Mouse (Mus musculus): Measurements from ENCODE around the gene Stra6.
A peak's percentile ranks its signal among the peaks of the same experiment; 100 is the strongest.

Stra6 gene

GRCm38 (mm10) chr9:58049861-58050260, 13.7 kb upstream of the Stra6 start:
- DNase-seq (ENCODE audit: low read depth) = no peak

DNA sequence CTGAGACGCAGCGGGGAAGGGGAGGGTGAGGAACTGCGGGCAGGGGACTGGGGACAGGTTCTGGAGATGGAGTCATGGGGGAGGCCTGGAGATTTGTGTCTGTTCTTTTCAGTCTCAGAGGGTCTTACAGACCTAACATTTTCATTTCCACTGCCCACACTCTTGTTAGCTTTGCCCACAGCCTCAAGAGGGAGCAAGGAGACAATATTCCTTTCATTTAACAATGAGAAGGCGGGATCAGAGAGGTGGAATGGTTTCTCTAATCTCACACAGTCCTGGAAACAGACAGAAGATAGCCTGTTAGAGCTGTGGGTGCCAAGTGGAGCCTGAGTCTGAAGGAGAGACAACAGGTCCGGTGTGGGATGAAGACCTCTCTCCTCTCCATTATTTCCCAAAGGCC, 11.7 kb upstream of the Stra6 start:
- DNase-seq (ENCODE audit: low read depth) = no peak

GRCm38 (mm10) chr9:58053102-58053501, 10.5 kb upstream of the Stra6 start:
- peak; percentile 41 for DNase-seq (ENCODE audit: low read depth)

- DNase-seq (ENCODE audit: low read depth) = no peak
Observed at GRCm38 (mm10) chr9:58053544-58053943, 10.0 kb upstream of the Stra6 start.

- DNase-seq (ENCODE audit: low read depth) = no peak
Observed at GRCm38 (mm10) chr9:58054032-58054431, 9.6 kb upstream of the Stra6 start.

DNA sequence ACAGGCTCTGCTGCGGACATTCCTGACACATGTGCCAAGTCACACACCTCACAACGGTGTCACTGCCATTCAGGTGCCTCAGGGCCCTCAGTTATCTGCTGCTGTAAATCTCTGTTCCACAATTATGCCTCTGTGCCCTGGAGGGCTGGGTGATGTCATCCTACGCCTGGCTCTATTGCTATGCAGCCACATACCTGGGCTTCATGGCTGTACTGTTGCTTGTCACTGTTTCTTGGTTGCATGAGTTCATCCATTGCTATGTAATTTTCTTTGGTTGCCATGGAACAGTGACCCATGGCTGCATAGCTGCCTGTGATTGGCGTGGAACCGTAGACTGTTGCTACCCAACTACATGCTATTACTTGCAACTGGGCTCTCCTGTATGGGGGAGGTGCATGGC, 7.9 kb upstream of the Stra6 start:
- DNase-seq (ENCODE audit: low read depth) = no peak

DNA sequence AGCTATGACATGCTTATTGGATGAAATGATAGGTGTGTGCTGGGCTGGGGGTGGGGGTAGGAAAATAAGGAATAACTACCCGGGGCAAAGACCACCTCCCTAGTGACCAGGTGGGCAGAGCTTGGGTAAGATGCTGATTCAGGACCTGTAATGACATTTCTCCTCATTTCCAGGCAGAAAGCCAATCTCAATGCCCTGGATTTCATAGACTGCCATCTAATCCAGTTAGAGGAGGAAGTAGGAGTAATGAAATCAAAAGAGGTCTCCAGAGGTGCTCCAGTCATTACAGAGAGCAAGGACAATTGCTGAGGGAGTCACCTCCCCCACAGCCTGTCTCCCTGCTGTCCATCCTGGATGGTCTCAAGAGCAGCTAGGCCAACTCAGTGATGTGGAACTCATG, 3.7 kb upstream of the Stra6 start:
- DNase-seq (ENCODE audit: low read depth) = no peak

DNA sequence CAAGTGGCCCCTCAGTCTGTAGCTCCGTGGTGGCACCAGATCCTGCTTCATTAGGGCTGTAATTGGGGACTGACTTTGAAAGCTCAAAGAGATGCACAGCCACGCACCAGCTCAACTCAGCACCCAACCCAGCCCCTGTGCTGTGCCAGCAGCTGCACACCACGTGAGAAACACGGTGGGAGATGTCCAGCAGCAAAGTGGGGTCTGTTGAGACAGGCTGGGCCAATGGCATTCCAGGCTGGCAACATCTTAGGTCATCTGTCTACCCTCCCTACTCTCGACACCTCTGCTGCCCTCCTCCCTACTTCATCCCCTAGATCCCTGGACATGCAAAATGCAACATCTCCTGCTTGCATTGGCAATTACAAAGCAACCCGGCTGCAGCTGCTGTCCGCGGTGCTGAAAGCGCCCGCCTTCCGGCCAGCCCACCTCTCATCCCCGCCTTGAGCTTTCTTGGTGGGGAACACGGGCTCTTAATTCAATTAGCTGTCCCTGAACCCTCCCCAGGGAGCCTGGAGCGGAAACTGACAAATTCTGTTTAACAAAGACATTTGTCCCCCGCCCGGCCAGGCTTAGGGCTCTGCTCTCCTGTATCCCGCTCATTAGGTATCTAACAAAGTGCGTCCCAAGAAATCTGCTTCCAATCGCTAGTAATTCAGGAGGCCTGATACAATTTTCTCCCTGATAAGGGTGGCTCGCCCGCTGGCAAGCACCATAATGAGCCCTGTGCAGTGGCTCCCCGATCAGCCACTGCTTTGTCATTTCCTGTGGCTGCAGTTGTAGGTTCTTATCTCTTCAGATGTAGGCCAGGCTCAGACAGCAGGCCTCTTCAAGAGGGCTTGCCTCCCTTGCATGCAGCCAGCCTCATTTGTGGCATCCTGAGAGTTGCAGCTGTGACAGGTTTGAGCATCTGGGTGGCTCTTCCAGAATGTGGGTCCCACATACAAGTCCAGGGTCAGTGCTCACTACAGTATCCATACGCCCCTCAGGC, 2.6 kb upstream of the Stra6 start:
- DNase-seq (ENCODE audit: low read depth) = peak; percentile 78

DNA sequence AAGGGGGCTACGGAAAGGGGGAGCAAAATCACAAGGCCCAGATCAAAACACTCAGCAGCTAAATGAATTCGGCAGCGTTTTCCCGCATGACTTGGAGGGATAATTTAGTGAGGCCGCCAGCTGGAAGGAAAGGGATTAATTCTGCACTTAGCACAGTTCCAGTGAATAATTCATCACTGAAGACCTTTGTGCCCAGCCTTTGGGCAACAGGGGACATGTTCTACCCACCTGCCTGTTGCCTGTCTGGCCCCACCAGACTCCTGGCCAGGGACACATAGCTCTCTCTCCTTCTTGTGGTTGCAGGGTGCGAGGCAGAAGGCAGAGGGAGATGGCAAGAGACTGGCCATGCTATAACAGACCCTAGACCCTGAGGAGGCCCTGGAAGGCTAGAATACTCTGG, 1.9 kb downstream of the Stra6 start:
- DNase-seq (ENCODE audit: low read depth) = no peak

DNA sequence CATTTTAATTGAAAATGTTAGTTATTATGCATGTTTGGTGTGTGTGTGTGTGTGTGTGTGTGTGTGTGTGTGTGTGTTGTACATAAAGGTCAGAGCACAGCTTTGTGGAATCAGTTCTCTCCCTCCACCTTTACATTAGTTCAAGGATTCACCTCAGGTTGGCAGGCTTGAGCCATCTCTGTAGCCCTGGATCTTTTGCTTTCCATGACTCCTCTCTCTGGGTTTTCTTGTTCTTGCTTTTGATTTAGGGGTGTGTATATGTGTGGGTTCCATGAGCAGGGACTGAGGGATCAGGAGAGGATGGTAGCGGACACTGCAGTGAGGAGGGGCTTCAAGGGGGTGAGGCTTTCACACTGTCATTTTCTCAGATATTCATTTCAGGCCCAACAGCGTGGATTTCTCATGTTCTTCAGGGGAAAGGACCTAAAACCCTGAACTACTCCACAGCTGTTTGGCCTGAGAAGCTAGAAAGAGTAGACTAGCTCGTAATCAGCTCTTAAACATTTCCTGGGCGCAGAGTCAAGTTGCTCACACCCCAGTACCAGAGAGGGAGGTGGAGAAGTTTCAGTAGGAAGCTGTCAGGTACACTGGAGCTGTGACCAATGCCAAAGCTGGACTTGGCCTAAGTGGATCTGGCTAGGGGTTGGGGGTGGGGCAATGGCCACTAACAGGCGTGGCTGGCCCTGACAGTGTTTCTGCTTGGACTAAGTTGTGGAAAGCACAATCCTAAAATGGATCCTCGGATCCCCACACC, 2.6 kb downstream of the Stra6 start:
- DNase-seq (ENCODE audit: low read depth) = no peak

DNA sequence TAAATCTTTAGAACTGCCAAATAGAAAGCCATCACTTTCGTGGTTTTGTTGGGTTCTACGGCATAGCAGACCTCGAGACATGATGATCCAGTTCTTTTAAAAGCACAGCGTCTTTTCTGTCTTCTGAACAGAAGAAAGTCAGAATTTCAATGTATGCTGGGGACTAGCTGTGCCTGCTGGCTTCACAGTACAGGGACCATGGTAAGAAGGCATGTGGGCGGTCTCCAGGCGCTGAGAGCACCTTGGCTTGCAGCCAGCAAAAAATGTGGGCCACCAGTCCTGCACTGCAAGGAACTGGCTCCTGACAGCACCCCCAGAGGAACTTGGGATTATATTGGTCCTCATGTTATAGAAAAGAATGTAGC, 3.1 kb downstream of the Stra6 start:
- DNase-seq (ENCODE audit: low read depth) = no peak

- DNase-seq (ENCODE audit: low read depth) = no peak
Observed at GRCm38 (mm10) chr9:58067546-58067945, 4.0 kb downstream of the Stra6 start.

DNA sequence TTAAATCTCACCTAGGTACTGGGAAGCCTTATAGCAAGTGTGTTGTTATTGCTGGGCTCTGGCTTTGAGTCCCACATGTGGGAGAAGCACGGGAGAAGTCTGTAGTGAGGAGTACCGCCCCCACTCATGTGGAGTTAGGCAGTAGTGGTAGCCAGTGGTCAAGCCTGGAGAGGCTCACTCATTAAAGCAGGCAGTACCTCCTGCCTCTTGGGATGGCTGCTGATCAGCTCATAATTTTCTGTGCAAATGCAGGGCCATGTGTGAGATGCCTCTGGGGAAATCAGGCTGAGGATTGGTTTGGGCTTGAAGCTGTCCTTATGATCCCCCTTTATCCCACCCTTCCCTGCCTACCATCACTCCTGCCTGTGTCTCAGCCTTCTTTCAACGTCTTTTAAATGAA, 11.0 kb downstream of the Stra6 start:
- no peak for DNase-seq (ENCODE audit: low read depth)

DNA sequence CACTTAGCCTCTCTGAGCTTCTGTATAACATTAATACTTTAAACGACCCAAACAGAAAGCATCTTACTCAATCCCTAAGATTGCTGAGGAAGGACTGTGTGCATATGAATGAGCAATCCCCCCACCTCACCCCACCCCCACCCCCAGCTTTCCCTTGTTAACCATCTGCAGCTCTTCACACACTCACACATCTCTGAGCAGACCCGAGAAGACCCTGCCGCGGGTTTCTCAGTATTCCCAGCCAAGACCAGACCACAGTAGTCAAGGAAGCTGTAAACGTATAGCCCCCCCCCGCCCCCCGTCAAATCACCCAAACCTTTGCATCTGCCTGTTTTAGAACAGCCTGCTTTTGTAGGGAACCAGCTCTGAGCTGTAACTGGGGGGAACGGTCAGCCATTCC, 21.0 kb downstream of the Stra6 start:
- no peak for DNase-seq (ENCODE audit: low read depth)

- peak; percentile 49 for DNase-seq (ENCODE audit: low read depth)
Observed at GRCm38 (mm10) chr9:58085074-58085473, 21.5 kb downstream of the Stra6 start.

- no peak for DNase-seq (ENCODE audit: low read depth)
Observed at GRCm38 (mm10) chr9:58086203-58086602, 22.6 kb downstream of the Stra6 start.

DNA sequence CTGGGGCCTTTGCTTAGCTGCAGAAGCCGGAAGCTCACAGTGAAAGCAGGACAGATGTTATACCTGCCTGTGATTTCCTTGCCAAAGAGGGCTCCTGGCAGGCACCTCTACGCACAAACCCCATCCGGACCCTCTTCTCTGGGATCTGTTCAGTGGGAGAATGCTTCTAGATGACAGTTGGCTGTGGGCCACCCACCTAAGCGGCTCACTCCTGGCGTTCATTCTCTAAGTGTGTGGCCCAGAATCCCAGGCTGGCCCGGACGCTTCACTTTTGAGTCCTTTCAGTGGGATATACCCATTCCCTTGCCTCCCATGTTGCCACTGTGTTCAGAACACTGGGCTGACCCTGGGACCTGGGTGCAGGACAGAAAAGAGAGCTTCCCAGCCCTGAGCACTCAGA, 23.3 kb downstream of the Stra6 start:
- DNase-seq (ENCODE audit: low read depth) = no peak

DNA sequence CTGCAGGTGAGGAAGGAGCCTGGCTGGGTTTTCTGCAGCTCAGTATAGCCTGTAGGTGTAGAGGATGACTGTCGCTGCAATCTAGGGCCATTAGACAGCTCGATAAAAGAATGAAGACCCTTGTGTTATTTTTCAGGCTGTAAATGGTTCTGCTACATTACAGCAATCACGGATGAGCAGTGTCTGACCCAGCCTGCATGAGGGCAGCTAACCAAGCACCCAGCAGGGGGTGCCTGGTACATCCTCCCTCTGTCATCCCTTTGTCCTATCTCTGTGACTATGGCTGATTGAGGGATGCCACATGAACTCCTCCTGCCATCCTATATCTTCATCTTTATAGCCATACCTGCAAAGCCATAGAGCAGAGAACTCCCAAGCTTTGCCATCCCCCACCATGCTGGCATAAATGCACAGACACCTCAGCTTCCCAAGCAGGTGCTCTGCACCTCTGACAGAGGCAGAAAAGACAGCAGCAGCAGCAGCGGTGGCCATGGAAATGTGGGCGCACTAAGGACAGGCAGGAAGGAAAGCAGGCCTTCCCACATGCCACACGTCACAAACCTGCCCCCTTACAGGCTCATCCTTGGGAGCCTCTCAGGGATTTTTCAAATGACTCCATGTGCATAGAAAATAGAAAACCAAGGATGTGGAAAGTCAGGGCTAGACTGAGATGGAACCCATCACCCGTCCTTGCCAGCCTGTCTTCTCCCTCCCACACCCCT, 23.9 kb downstream of the Stra6 start:
- DNase-seq (ENCODE audit: low read depth) = no peak

DNA sequence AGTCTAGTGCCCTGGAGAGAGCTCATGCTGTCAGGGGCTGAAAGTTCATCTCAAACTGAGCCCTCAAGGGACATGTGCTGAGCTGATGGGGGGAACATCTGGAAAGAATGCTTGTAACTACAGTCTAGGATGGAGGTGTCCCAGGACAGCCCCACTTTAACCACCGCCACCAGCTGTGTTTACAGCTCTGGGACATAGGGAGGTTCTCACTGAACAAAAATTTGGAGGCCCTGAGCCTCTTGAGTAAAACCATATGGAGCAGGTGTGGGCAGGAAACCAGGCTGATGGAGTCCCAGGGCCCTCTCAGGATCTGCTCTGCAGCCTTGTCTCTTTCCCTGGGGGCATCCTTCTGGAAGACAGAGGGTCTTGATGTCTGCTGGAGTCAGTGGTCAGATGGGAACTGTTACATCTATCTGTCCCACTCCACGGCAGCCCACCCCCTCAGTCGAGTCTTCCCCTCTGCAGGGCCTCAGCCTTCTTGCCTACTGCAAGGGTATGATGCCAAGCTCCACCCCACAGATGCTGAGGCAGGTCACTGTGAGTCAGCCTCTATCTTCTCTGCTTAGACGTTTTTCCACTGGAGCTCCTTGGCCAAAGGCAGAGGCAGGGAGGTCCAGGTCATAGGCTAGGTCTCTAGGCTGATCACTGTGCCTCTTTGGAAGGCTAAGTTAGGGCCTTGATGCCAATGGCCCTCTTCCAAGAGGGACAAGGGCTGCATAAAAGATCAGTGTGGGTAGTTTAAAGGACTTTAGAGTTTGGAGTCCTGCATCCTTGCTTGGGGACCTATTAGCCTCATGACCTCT, 28.2 kb downstream of the Stra6 start:
- DNase-seq (ENCODE audit: low read depth) = no peak

DNA sequence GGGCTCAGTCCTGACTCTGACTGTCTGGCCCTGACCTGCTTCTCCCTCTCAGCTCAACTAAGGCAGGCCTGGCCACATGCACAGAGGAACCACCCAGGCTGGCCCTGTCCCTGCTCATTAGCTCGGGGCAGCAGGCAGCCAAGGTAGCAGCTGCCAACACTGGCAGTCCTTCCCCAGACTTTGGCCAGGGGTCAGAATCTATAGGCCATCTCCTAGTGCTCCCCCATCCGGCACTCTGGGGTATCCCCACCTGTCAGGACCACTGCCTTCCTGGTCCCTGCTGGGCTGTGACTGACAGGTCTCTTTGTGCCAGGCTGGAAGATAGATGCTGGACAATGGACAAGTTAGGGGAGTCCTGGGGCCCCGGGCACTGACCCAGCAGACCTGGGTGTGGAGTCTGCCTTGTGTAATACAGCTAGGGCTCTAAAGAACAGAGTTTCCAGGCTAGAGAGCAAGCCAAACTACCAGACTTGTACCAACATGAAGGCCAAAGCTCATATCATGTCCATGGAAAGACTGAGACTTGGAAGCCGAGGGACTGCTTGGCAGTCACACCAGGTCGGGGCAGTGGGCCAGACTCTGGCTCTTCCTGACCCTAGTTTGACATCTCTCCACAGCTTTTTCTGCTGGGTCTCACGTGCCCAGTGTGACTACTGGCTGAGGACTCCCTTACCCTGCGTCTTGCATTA, 29.1 kb downstream of the Stra6 start:
- no peak for DNase-seq (ENCODE audit: low read depth)

- no peak for DNase-seq (ENCODE audit: low read depth)
Observed at GRCm38 (mm10) chr9:58093776-58094175, 30.2 kb downstream of the Stra6 start.

All from 416B (cell line).